Mouse (Mus musculus) myocyte (in vitro differentiated cells): ENCODE data around the gene Lsm12. TPM values are rescaled to one million over a fixed set of nuclear protein-coding genes. Genes with fewer than 3 reads are reported as not detected.

Source experiments
- H3K27me3 ChIP-seq: one replicate; pipeline ENCODE4 v1.6.1; 2011; ENCODE audit not compliant: control insufficient read depth, insufficient read depth, insufficient read length
- H3K36me3 ChIP-seq: one replicate; pipeline ENCODE4 v1.6.1; 2011; ENCODE audit not compliant: control insufficient read depth, insufficient read depth
- H3K4me2 ChIP-seq: one replicate; pipeline ENCODE4 v1.6.1; 2011; ENCODE audit warnings: low read depth, control low read depth
- H3K4me3 ChIP-seq: one replicate; pipeline ENCODE4 v1.5.1; 2011; ENCODE audit warnings: mild to moderate bottlenecking, control low read depth, moderate library complexity
- H3K79me2 ChIP-seq: one replicate; pipeline ENCODE4 v1.6.1; 2011; ENCODE audit not compliant: control insufficient read depth, insufficient read depth
- H3ac ChIP-seq: one replicate; pipeline ENCODE4 v1.6.1; 2011; ENCODE audit not compliant: control insufficient read depth, insufficient read length
- CEBPB ChIP-seq: IDR thresholded peaks from 2 replicates; pipeline ENCODE4 v1.6.1; 2011; ENCODE audit warnings: mild to moderate bottlenecking, moderate library complexity; ENCODE audit not compliant: poor library complexity, insufficient read depth, severe bottlenecking
- E2F4 ChIP-seq: IDR thresholded peaks from one replicate; pipeline ENCODE4 v1.6.1; 2011; ENCODE audit warnings: mild to moderate bottlenecking, control low read depth, moderate library complexity; ENCODE audit not compliant: insufficient read depth
- MAX ChIP-seq: IDR thresholded peaks from one replicate; pipeline ENCODE4 v1.6.1; 2011; ENCODE audit warnings: low read depth, mild to moderate bottlenecking, control low read depth
- MYOD1 ChIP-seq, 3 experiments: IDR thresholded peaks; one replicate each; pipeline ENCODE4 v1.6.1; 2011; ENCODE audit warnings: control low read depth in 2 of 3, low read depth in 2 of 3, mild to moderate bottlenecking in 2 of 3, moderate library complexity in 1 of 3; ENCODE audit not compliant: insufficient read length in 2 of 3, control insufficient read depth in 1 of 3
- MYOG ChIP-seq, 3 experiments: IDR thresholded peaks; one replicate each; pipeline ENCODE4 v1.6.1; 2011; ENCODE audit warnings: control low read depth in 2 of 3, low read depth in 2 of 3, mild to moderate bottlenecking in 2 of 3; ENCODE audit not compliant: insufficient read length in 2 of 3, control insufficient read depth in 1 of 3, insufficient read depth in 1 of 3
- POLR2A ChIP-seq: IDR thresholded peaks from one replicate; pipeline ENCODE4 v1.6.1; 2011; ENCODE audit warnings: low read depth, mild to moderate bottlenecking, control low read depth, moderate library complexity; ENCODE audit not compliant: insufficient read length
- POLR2AphosphoS2 ChIP-seq: IDR thresholded peaks from one replicate; pipeline ENCODE4 v1.6.1; 2011; ENCODE audit warnings: low read depth, control low read depth; ENCODE audit not compliant: insufficient read length
- REST ChIP-seq: IDR thresholded peaks from one replicate; pipeline ENCODE4 v1.6.1; 2011; ENCODE audit warnings: mild to moderate bottlenecking, control low read depth, moderate library complexity; ENCODE audit not compliant: insufficient read depth, insufficient read length
- SRF ChIP-seq: IDR thresholded peaks from one replicate; pipeline ENCODE4 v1.6.1; 2011; ENCODE audit warnings: low read depth; ENCODE audit not compliant: control insufficient read depth, insufficient read length
- TCF12 ChIP-seq: IDR thresholded peaks from one replicate; pipeline ENCODE4 v1.6.1; 2011; ENCODE audit warnings: mild to moderate bottlenecking, control low read depth; ENCODE audit not compliant: poor library complexity, insufficient read depth, severe bottlenecking
- TCF3 ChIP-seq: IDR thresholded peaks from one replicate; pipeline ENCODE4 v1.6.1; 2011; ENCODE audit warnings: low read depth, control low read depth; ENCODE audit not compliant: insufficient read length
- USF1 ChIP-seq: IDR thresholded peaks from one replicate; pipeline ENCODE4 v1.6.1; 2011; ENCODE audit warnings: low read depth, mild to moderate bottlenecking, control low read depth, moderate library complexity
- polyA plus RNA-seq: library from polyadenylated mRNA; unstranded; fragments of >200 nt; fragmentation: generic; extraction: Trizol; gene quantifications from one replicate; pipeline ENCODE4 v1.2.1, GENCODE M21; 2012; ENCODE audit warnings: missing spikeins

Gene Lsm12
- polyA plus RNA-seq, 1 experiment, result 33.1 TPM

DNA sequence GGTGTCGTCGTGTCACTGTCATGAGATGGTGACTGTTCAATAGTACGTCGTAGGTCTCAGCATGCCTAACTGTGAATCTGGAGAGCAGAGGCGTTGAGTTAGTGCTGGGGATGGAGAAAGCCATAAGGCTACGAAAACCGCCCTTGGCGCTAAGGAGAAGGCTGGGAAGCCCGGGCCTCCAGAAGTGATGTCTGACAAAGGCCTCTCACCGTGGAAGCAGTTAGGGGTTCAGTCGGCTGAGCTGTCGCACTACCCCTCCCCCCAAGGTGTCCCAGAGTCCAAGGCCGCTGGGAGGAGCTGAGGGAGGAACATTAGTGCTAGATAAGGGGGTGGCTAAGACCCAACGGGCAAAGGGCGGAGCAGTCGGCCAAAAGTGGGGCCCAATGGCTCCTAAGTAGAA is 39.1 kb downstream of the Lsm12 start:
- Histone ChIP-seq H3K36me3 (no peaks in the 10 kb centered on the region), H3K4me3 (no peak overlapping the region), H3K27me3 (peaks cover 30% of the 10 kb centered on the region), H3ac (no peak overlapping the region), H3K79me2 (no peaks in the 10 kb centered on the region), H3K4me2 (no peak overlapping the region)
- TF ChIP-seq POLR2AphosphoS2, result no peak
- TF ChIP-seq MYOG (IDR thresholded peaks at IDR 0.05; ENCODE audit: control insufficient read depth in 1 of 3, insufficient read depth in 1 of 3, insufficient read length in 2 of 3, low read depth in 2 of 3), result no peak
- no peak for TF ChIP-seq MAX
- TF ChIP-seq POLR2A, result no peak
- no peak for TF ChIP-seq REST
- TF ChIP-seq E2F4, result no peak
- no peak for TF ChIP-seq MYOD1 (IDR thresholded peaks at IDR 0.05; ENCODE audit: control insufficient read depth in 1 of 3, insufficient read length in 2 of 3, low read depth in 2 of 3)
- TF ChIP-seq SRF, result no peak
- TF ChIP-seq TCF12, result no peak
- no peak for TF ChIP-seq USF1
- TF ChIP-seq TCF3, result no peak
- no peak for TF ChIP-seq CEBPB

- Histone ChIP-seq H3K79me2 (no peaks in the 10 kb centered on the region), H3K27me3 (peaks cover 30% of the 10 kb centered on the region), H3K4me3 (no peak within 1 kb of the TSS), H3K36me3 (no peaks in the 10 kb centered on the region), H3K4me2 (no peak within 1 kb of the TSS), H3ac (no peak within 1 kb of the TSS)
- TF ChIP-seq E2F4 (no peak), REST (no peak), POLR2A (no peak), TCF12 (no peak), CEBPB (no peak)
Measured at GRCm38 (mm10) chr11:102145471-102146001, 39.6 kb downstream of the Lsm12 start, which contains the start of gene Nags. Gene Nags (plus strand): TSS chr11:102145513.

- Histone ChIP-seq H3K4me3 (no peak overlapping the region), H3K79me2 (no peaks in the 10 kb centered on the region), H3K27me3 (peaks cover 30% of the 10 kb centered on the region), H3K4me2 (no peak overlapping the region), H3K36me3 (no peaks in the 10 kb centered on the region), H3ac (no peak overlapping the region)
- TF ChIP-seq MYOG (IDR thresholded peaks at IDR 0.05; ENCODE audit: control insufficient read depth in 1 of 3, insufficient read depth in 1 of 3, insufficient read length in 2 of 3, low read depth in 2 of 3), result no peak
- no peak for TF ChIP-seq TCF3
- no peak for TF ChIP-seq USF1
- TF ChIP-seq TCF12, result no peak
- TF ChIP-seq POLR2A, result no peak
- no peak for TF ChIP-seq CEBPB
- no peak for TF ChIP-seq REST
Measured at GRCm38 (mm10) chr11:102144957-102145470, 40.1 kb downstream of the Lsm12 start.

DNA sequence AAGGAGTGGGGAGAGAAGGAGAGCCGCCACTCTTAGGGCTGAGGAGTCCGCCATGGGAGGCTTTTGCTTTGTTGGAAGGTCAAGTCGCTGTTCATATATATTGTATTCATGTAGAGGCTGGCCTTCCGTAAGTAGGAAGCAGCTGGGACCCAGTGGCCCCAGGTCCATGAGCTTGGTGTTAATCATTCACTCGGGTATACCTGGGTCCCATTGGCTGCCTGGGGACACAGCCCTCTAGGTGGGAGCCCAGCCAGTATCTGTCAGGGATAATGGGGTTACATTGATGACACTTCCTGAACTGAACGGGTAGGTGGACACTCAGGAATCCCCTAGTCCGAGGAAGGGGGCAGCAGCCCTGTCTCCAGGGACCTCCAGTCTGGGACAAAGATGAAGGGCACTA is 42.7 kb downstream of the Lsm12 start:
- no peaks in the 10 kb centered on the region for H3K36me3 ChIP-seq
- H3ac ChIP-seq, result no peak overlapping the region
- TF ChIP-seq SRF, result no peak
- no peak for TF ChIP-seq POLR2A
- no peak for TF ChIP-seq TCF12
- no peak for TF ChIP-seq MYOG (IDR thresholded peaks at IDR 0.05; ENCODE audit: control insufficient read depth in 1 of 3, insufficient read depth in 1 of 3, insufficient read length in 2 of 3, low read depth in 2 of 3)
- TF ChIP-seq USF1, result no peak
- TF ChIP-seq POLR2AphosphoS2, result no peak
- no peak for TF ChIP-seq REST
- TF ChIP-seq CEBPB, result no peak
- no peak for TF ChIP-seq E2F4
- no peak for TF ChIP-seq MAX
- TF ChIP-seq TCF3, result no peak
- TF ChIP-seq MYOD1 (IDR thresholded peaks at IDR 0.05; ENCODE audit: control insufficient read depth in 1 of 3, insufficient read length in 2 of 3, low read depth in 2 of 3), result no peak
- H3K4me2 ChIP-seq, result no peak overlapping the region
- H3K79me2 ChIP-seq, result no peaks in the 10 kb centered on the region
- no peak overlapping the region for H3K4me3 ChIP-seq
- H3K27me3 ChIP-seq, result peaks cover 24% of the 10 kb centered on the region

DNA sequence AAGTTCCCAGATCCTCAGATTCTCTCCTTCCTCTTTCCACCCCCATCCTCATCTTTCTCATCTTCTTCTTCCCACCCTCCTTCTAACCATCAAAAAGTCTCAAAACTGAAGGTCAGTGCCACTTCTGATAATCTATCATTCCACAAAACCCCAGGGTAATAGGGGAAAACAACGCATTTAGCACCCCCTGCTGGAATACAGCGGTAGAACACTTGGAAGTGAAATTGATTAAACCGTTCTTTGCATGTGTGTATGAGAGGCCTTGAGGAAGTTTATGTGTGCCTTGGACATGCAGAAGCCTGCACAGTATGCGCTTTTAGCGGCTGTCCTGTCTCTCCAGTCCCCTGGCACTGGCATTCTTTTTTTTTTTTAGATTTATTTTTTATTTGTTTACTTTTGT is 44.6 kb downstream of the Lsm12 start:
- no peaks in the 10 kb centered on the region for H3K79me2 ChIP-seq
- no peak overlapping the region for H3K4me2 ChIP-seq
- peaks cover 5% of the 10 kb centered on the region for H3K27me3 ChIP-seq
- no peak overlapping the region for H3K4me3 ChIP-seq
- TF ChIP-seq SRF, result no peak
- H3ac ChIP-seq, result no peak overlapping the region
- H3K36me3 ChIP-seq, result no peaks in the 10 kb centered on the region
